Mouse (Mus musculus) embryonic fibroblast, embryonic 13.5 days (primary cell): ENCODE results near the gene Plk1. TPM values are rescaled to one million over a fixed set of nuclear protein-coding genes. Genes with fewer than 3 reads are reported as not detected.

Experiments used
- H3K27ac ChIP-seq: 2 replicates; pipeline ENCODE4 v1.5.1; 2012; ENCODE audit warnings: low read length, control low read depth, inconsistent platforms; ENCODE audit not compliant: insufficient read depth
- H3K4me1 ChIP-seq: 2 replicates; pipeline ENCODE4 v1.6.1; 2011; ENCODE audit warnings: low read length; ENCODE audit not compliant: control insufficient read depth, insufficient read depth
- H3K4me3 ChIP-seq: 2 replicates; pipeline ENCODE4 v1.5.1; 2011; ENCODE audit warnings: mild to moderate bottlenecking, control low read depth, low read length; ENCODE audit not compliant: insufficient read depth
- CTCF ChIP-seq: IDR thresholded peaks from 2 replicates; pipeline ENCODE4 v1.5.1; 2011; ENCODE audit warnings: mild to moderate bottlenecking, control low read depth, low read length, moderate library complexity, borderline replicate concordance; ENCODE audit not compliant: insufficient read depth
- POLR2A ChIP-seq: IDR thresholded peaks from 2 replicates; pipeline ENCODE4 v1.6.1; 2011; ENCODE audit warnings: low read depth, mild to moderate bottlenecking, control low read depth, low read length, moderate library complexity
- polyA plus RNA-seq: library from polyadenylated mRNA; stranded (reverse); fragments of >200 nt; gene quantifications from 2 replicates; pipeline ENCODE4 v1.2.4, GENCODE M21; 2011; ENCODE audit warnings: low read depth; ENCODE audit not compliant: missing spikeins, insufficient read length

The Plk1 gene
- polyA plus RNA-seq, 1 experiment: 44.3 TPM

DNA sequence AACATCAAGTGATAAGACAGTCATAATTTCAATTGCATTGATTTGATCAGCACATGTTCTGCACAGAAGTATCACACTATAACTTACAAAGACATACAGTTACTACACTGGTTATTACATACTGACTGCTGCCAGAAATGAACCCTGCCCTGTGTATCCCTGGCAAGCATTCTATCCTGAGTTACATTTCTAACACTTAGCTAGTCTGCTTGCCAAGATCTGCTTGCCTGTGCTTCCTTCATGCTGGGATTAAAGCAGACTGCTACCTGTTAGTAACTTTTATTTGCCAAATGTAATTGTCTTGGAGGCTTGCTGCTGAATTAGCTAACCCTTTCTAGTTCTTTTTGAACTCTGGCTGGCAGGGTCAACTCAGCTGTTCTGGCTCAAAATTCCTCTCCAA, 18.2 kb upstream of the Plk1 start:
- Histone ChIP-seq H3K4me3 (no peak overlapping the region), H3K27ac (no peak overlapping the region), H3K4me1 (no peaks in the 10 kb centered on the region)
- TF ChIP-seq CTCF (no peak), POLR2A (no peak)

GRCm38 (mm10) chr7:122152473-122152872, 6.8 kb upstream of the Plk1 start:
- TF ChIP-seq POLR2A (no peak), CTCF (no peak)
- Histone ChIP-seq H3K4me1 (no peaks in the 10 kb centered on the region), H3K27ac (no peak overlapping the region), H3K4me3 (no peak overlapping the region)

- peaks cover 9% of the 10 kb centered on the region; the same call in 1 of the 2 replicates for H3K4me1 ChIP-seq
- peak overlapping the region; percentile 89 for H3K4me3 ChIP-seq
- H3K27ac ChIP-seq: peak overlapping the region; percentile 67
- TF ChIP-seq POLR2A: no peak
- no peak for TF ChIP-seq CTCF
Measured at GRCm38 (mm10) chr7:122158488-122158887, 751 bp upstream of the Plk1 start.

GRCm38 (mm10) chr7:122160037-122160436, 798 bp downstream of the Plk1 start:
- TF ChIP-seq POLR2A: no peak
- TF ChIP-seq CTCF: no peak
- H3K27ac ChIP-seq: no peak overlapping the region
- peaks cover 9% of the 10 kb centered on the region; the same call in 1 of the 2 replicates for H3K4me1 ChIP-seq
- H3K4me3 ChIP-seq: peak overlapping the region; percentile 89

DNA sequence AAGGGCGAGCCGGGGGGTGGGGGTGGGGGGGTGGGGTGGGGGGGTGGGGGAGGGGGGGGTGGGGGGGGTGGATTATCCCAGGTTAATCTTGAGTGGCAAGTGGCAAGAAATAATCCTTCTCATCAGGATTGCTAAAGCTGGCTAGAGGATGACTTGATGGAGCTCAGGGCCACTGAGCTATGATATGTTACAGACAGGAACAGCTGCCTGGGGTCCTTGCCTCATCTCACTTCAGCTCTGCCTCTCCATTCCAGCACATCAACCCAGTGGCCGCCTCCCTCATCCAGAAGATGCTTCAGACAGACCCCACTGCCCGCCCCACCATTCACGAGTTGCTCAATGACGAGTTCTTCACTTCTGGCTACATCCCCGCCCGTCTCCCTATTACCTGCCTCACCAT, 4.5 kb downstream of the Plk1 start:
- H3K4me3 ChIP-seq: no peak overlapping the region
- TF ChIP-seq POLR2A (no peak), CTCF (no peak)
- 0 out of 2 replicates have a peak, but pooled peaks cover 4% of the 10 kb centered on the region for H3K4me1 ChIP-seq
- no peak overlapping the region for H3K27ac ChIP-seq

DNA sequence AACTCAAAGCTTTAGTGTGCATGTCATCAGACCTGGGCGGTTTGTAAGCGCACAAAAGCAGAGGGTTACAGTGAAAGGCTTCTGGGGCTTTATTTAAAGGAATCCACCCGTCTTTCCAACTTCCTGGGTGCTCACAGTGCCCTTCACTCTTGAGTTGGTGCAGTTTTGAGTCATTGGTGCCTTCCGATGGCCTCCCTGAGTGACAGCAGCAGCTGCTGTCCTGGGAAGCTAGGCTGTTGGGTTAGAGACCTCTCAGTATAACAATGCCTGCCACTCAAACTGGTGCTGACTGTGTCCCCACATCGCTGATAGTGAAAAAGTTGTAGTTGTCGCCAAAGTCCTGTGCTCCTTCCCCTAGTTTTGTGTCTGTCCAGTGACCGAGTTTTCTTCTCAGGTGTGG, 8.0 kb downstream of the Plk1 start:
- TF ChIP-seq CTCF (no peak), POLR2A (no peak)
- Histone ChIP-seq H3K4me1 (no peaks in the 10 kb centered on the region), H3K27ac (no peak overlapping the region), H3K4me3 (no peak overlapping the region)

GRCm38 (mm10) chr7:122170705-122171104, 11.5 kb downstream of the Plk1 start:
- Histone ChIP-seq H3K27ac (no peak overlapping the region), H3K4me3 (no peak overlapping the region), H3K4me1 (no peaks in the 10 kb centered on the region)
- TF ChIP-seq CTCF (no peak), POLR2A (no peak)

- Histone ChIP-seq H3K4me3 (no peak overlapping the region), H3K4me1 (no peaks in the 10 kb centered on the region), H3K27ac (no peak overlapping the region)
- TF ChIP-seq POLR2A (no peak), CTCF (no peak)
Measured at GRCm38 (mm10) chr7:122171613-122172012, 12.4 kb downstream of the Plk1 start.

- Histone ChIP-seq H3K27ac (no peak overlapping the region), H3K4me3 (no peak overlapping the region), H3K4me1 (no peaks in the 10 kb centered on the region)
- TF ChIP-seq CTCF (no peak), POLR2A (no peak)
Measured at GRCm38 (mm10) chr7:122180720-122181119, 21.5 kb downstream of the Plk1 start.

GRCm38 (mm10) chr7:122184569-122184968, 25.3 kb downstream of the Plk1 start:
- H3K27ac ChIP-seq: no peak overlapping the region
- no peaks in the 10 kb centered on the region for H3K4me1 ChIP-seq
- TF ChIP-seq POLR2A: no peak
- TF ChIP-seq CTCF: no peak
- no peak overlapping the region for H3K4me3 ChIP-seq

GRCm38 (mm10) chr7:122186043-122186442, 26.8 kb downstream of the Plk1 start, which contains the start of gene Ern2:
TSS of gene Ern2 (minus strand) at chr7:122186207.
- H3K4me3 ChIP-seq: no peak within 1 kb of the TSS
- TF ChIP-seq CTCF: no peak
- no peak for TF ChIP-seq POLR2A
- H3K27ac ChIP-seq: no peak within 1 kb of the TSS
- no peaks in the 10 kb centered on the region for H3K4me1 ChIP-seq
